Mouse (Mus musculus) cortical plate, adult 2 months (tissue): ENCODE measurements around the gene Tbc1d8.

Experiments
- CTCF ChIP-seq: fragments of 200-500 bp; IDR thresholded peaks from 2 replicates; pipeline ENCODE4 v1.5.1; 2011; ENCODE audit warnings: mild to moderate bottlenecking, control low read depth, low read length; ENCODE audit not compliant: insufficient read depth; ENCODE audit errors: extremely low read depth
- POLR2A ChIP-seq: fragments of 200-500 bp; IDR thresholded peaks from 2 replicates; pipeline ENCODE4 v1.6.1; 2011; ENCODE audit warnings: mild to moderate bottlenecking, low read length, control low read depth; ENCODE audit not compliant: insufficient read depth; ENCODE audit errors: extremely low read depth

DNA sequence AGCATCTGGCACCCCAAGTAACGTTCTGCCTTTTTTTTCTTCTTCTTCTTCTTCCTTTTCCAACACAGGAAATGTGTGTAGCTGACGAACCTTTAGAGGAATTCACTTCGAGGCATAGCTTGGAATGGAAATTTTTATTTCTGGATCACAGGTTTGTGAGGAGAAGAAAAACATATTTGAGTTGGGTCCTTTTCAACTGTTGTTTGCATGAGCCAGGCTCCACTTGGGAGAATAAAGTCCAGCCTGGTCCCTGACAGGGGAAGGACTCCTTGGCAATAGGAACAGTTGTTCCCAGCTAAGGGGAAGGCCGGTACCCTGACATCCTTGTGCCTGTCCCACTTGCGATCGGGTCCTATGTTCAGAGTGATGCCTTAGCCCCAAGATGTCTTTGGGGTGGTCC lies 153.3 kb downstream of the Tbc1d8 start:
- TF ChIP-seq POLR2A, result no peak
- no peak for TF ChIP-seq CTCF
